Mouse (Mus musculus) retina, postnatal 1 day (tissue): ENCODE results near the gene Zbtb24.

ENCODE experiments used
- DNase-seq: peaks from one replicate; pipeline ENCODE4 v3.0.0-alpha.2; 2012

Zbtb24 gene

GRCm38 (mm10) chr10:41470693-41471092 is 20.5 kb downstream of the Zbtb24 start:
- DNase-seq: no peak

GRCm38 (mm10) chr10:41472534-41472933 is 22.4 kb downstream of the Zbtb24 start:
- DNase-seq: no peak

- no peak for DNase-seq
Measured at GRCm38 (mm10) chr10:41472962-41473481, 22.8 kb downstream of the Zbtb24 start.

GRCm38 (mm10) chr10:41473782-41474468 is 23.7 kb downstream of the Zbtb24 start:
- DNase-seq: no peak

- no peak for DNase-seq
Measured at GRCm38 (mm10) chr10:41474981-41475391, 24.8 kb downstream of the Zbtb24 start.

GRCm38 (mm10) chr10:41476171-41477017 is 26.2 kb downstream of the Zbtb24 start, which contains the start of gene Mical1:
Gene Mical1 (plus strand): TSS chr10:41476314.
- peak; percentile 78 for DNase-seq

- peak; percentile 87 for DNase-seq
Measured at GRCm38 (mm10) chr10:41477018-41477277, 26.8 kb downstream of the Zbtb24 start.

- DNase-seq: peak; percentile 93
Measured at GRCm38 (mm10) chr10:41477278-41478181, 27.3 kb downstream of the Zbtb24 start.

GRCm38 (mm10) chr10:41479961-41480360 is 29.8 kb downstream of the Zbtb24 start:
- no peak for DNase-seq

- no peak for DNase-seq
Measured at GRCm38 (mm10) chr10:41480938-41481880, 31.0 kb downstream of the Zbtb24 start.

GRCm38 (mm10) chr10:41482446-41482845 is 32.3 kb downstream of the Zbtb24 start:
- no peak for DNase-seq

GRCm38 (mm10) chr10:41485778-41486177 is 35.6 kb downstream of the Zbtb24 start:
- no peak for DNase-seq

GRCm38 (mm10) chr10:41486506-41487170 is 36.5 kb downstream of the Zbtb24 start:
- DNase-seq: no peak

- DNase-seq: no peak
Measured at GRCm38 (mm10) chr10:41488877-41489276, 38.7 kb downstream of the Zbtb24 start.

- no peak for DNase-seq
Measured at GRCm38 (mm10) chr10:41489294-41489693, 39.1 kb downstream of the Zbtb24 start.

- peak; percentile 97 for DNase-seq
Measured at GRCm38 (mm10) chr10:41489708-41490517, 39.7 kb downstream of the Zbtb24 start, which contains the start of the genes Smpd2 and Ppil6. Gene Smpd2 (minus strand): TSS chr10:41490369. Gene Ppil6 (plus strand): TSS chr10:41490439.

- no peak for DNase-seq
Measured at GRCm38 (mm10) chr10:41490518-41490873, 40.3 kb downstream of the Zbtb24 start.

- peak; percentile 50 for DNase-seq
Measured at GRCm38 (mm10) chr10:41491111-41491510, 40.9 kb downstream of the Zbtb24 start.

- peak; percentile 30 for DNase-seq
Measured at GRCm38 (mm10) chr10:41500941-41501340, 50.8 kb downstream of the Zbtb24 start.

GRCm38 (mm10) chr10:41504996-41505395 is 54.8 kb downstream of the Zbtb24 start:
- DNase-seq: no peak
